Mouse (Mus musculus): ENCODE measurements around the gene Rap2b. TPM values are rescaled to one million over a fixed set of nuclear protein-coding genes. Genes with fewer than 3 reads are reported as not detected.

Rap2b gene
- total and polyA plus RNA-seq, 2 experiments, result 0.71 to 0.92 TPM

GRCm38 (mm10) chr3:61364661-61364977 is 3.2 kb downstream of the Rap2b start:
- Histone ChIP-seq H3K9ac (ENCODE audit: low read depth, low read length) (peak overlapping the region; percentile 69), H3K27ac (replicated peaks; ENCODE audit: insufficient read depth, low read depth, low read length) (no peak overlapping the region; the same call in 1 of the 2 replicates), H3K27me3 (ENCODE audit: control insufficient read depth, insufficient read depth, low read length) (no peaks in the 10 kb centered on the region), H3K4me3 (ENCODE audit: insufficient read depth, low read depth, low read length) (peak overlapping the region; percentile 73), H3K4me1 (ENCODE audit: control insufficient read depth, insufficient read depth, low read length) (peaks cover 8% of the 10 kb centered on the region), H3K79me2 (ENCODE audit: control insufficient read depth, insufficient read depth, low read length) (no peaks in the 10 kb centered on the region), H3K36me3 (ENCODE audit: control insufficient read depth, insufficient read depth, low read length) (no peaks in the 10 kb centered on the region)
- 0% methylated on average over 33 of the region's 33 CpGs for whole genome bisulfite sequencing
- TF ChIP-seq POLR2A (IDR thresholded peaks at IDR 0.05; ENCODE audit: extremely low read depth, insufficient read depth, low read length) (no peak), CTCF (IDR thresholded peaks at IDR 0.05; ENCODE audit: low read depth, low read length) (no peak)
- DNase-seq (ENCODE audit: extremely low read depth, low read depth, low spot score), result no peak

- Histone ChIP-seq H3K36me3 (ENCODE audit: control insufficient read depth, insufficient read depth, low read length) (no peaks in the 10 kb centered on the region), H3K9ac (ENCODE audit: low read depth, low read length) (peak overlapping the region; percentile 69), H3K4me1 (ENCODE audit: control insufficient read depth, insufficient read depth, low read length) (peaks cover 8% of the 10 kb centered on the region), H3K27me3 (ENCODE audit: control insufficient read depth, insufficient read depth, low read length) (no peaks in the 10 kb centered on the region), H3K4me3 (ENCODE audit: insufficient read depth, low read depth, low read length) (peak overlapping the region; percentile 73), H3K79me2 (ENCODE audit: control insufficient read depth, insufficient read depth, low read length) (no peaks in the 10 kb centered on the region), H3K27ac (replicated peaks; ENCODE audit: insufficient read depth, low read depth, low read length) (peak overlapping the region; percentile 14)
- TF ChIP-seq CTCF (IDR thresholded peaks at IDR 0.05; ENCODE audit: low read depth, low read length) (no peak), POLR2A (IDR thresholded peaks at IDR 0.05; ENCODE audit: extremely low read depth, insufficient read depth, low read length) (no peak)
- peak; percentile 19 for DNase-seq (ENCODE audit: extremely low read depth, low read depth, low spot score)
- WGBS, result under 1% methylated on average over 68 of the region's 68 CpGs
Observed at GRCm38 (mm10) chr3:61364978-61365778, 3.7 kb downstream of the Rap2b start.

- WGBS, result 21% methylated on average over 10 of the region's 10 CpGs
- DNase-seq (ENCODE audit: extremely low read depth, low read depth, low spot score), result no peak
- no peaks in the 10 kb centered on the region for H3K79me2 ChIP-seq (ENCODE audit: control insufficient read depth, insufficient read depth, low read length)
- H3K4me1 ChIP-seq (ENCODE audit: control insufficient read depth, insufficient read depth, low read length), result peaks cover 8% of the 10 kb centered on the region
- no peaks in the 10 kb centered on the region for H3K36me3 ChIP-seq (ENCODE audit: control insufficient read depth, insufficient read depth, low read length)
- H3K27me3 ChIP-seq (ENCODE audit: control insufficient read depth, insufficient read depth, low read length), result no peaks in the 10 kb centered on the region
- TF ChIP-seq POLR2A (IDR thresholded peaks at IDR 0.05; ENCODE audit: extremely low read depth, insufficient read depth, low read length) (no peak), CTCF (IDR thresholded peaks at IDR 0.05; ENCODE audit: low read depth, low read length) (no peak)
- peak within 1 kb of the TSS; percentile 73 for H3K4me3 ChIP-seq (ENCODE audit: insufficient read depth, low read depth, low read length)
- H3K27ac ChIP-seq (replicated peaks; ENCODE audit: insufficient read depth, low read depth, low read length), result peak within 1 kb of the TSS; percentile 14
- H3K9ac ChIP-seq (ENCODE audit: low read depth, low read length), result peak within 1 kb of the TSS; percentile 69
Observed at GRCm38 (mm10) chr3:61365779-61366373, 4.4 kb downstream of the Rap2b start, which contains the start of gene B430305J03Rik. B430305J03Rik (minus strand) TSS chr3:61365951.

- DNase-seq (ENCODE audit: extremely low read depth, low read depth, low spot score), result no peak
- Histone ChIP-seq H3K27ac (replicated peaks; ENCODE audit: insufficient read depth, low read depth, low read length) (no peak overlapping the region), H3K36me3 (ENCODE audit: control insufficient read depth, insufficient read depth, low read length) (no peaks in the 10 kb centered on the region), H3K79me2 (ENCODE audit: control insufficient read depth, insufficient read depth, low read length) (no peaks in the 10 kb centered on the region), H3K4me3 (ENCODE audit: insufficient read depth, low read depth, low read length) (no peak overlapping the region), H3K4me1 (ENCODE audit: control insufficient read depth, insufficient read depth, low read length) (peaks cover 6% of the 10 kb centered on the region), H3K9ac (ENCODE audit: low read depth, low read length) (no peak overlapping the region), H3K27me3 (ENCODE audit: control insufficient read depth, insufficient read depth, low read length) (no peaks in the 10 kb centered on the region)
- no peak for TF ChIP-seq POLR2A (IDR thresholded peaks at IDR 0.05; ENCODE audit: extremely low read depth, insufficient read depth, low read length)
- no peak for TF ChIP-seq CTCF (IDR thresholded peaks at IDR 0.05; ENCODE audit: low read depth, low read length)
- WGBS, result 94% methylated on average over 1 of the region's 1 CpGs
Observed at GRCm38 (mm10) chr3:61368446-61368845, 7.0 kb downstream of the Rap2b start.

GRCm38 (mm10) chr3:61376001-61376400 is 14.6 kb downstream of the Rap2b start:
- DNase-seq (ENCODE audit: extremely low read depth, low read depth, low spot score), result no peak
- H3K9ac ChIP-seq (ENCODE audit: low read depth, low read length), result no peak overlapping the region
- no peaks in the 10 kb centered on the region for H3K27me3 ChIP-seq (ENCODE audit: control insufficient read depth, insufficient read depth, low read length)
- no peak overlapping the region for H3K4me3 ChIP-seq (ENCODE audit: insufficient read depth, low read depth, low read length)
- no peaks in the 10 kb centered on the region for H3K36me3 ChIP-seq (ENCODE audit: control insufficient read depth, insufficient read depth, low read length)
- 94% methylated on average over 8 of the region's 8 CpGs for WGBS
- no peaks in the 10 kb centered on the region for H3K79me2 ChIP-seq (ENCODE audit: control insufficient read depth, insufficient read depth, low read length)
- TF ChIP-seq POLR2A (IDR thresholded peaks at IDR 0.05; ENCODE audit: extremely low read depth, insufficient read depth, low read length) (no peak), CTCF (IDR thresholded peaks at IDR 0.05; ENCODE audit: low read depth, low read length) (no peak)
- no peak overlapping the region for H3K27ac ChIP-seq (replicated peaks; ENCODE audit: insufficient read depth, low read depth, low read length)
- H3K4me1 ChIP-seq (ENCODE audit: control insufficient read depth, insufficient read depth, low read length), result no peaks in the 10 kb centered on the region

GRCm38 (mm10) chr3:61386368-61386767 is 24.9 kb downstream of the Rap2b start:
- no peak for DNase-seq (ENCODE audit: extremely low read depth, low read depth, low spot score)
- H3K27ac ChIP-seq (replicated peaks; ENCODE audit: insufficient read depth, low read depth, low read length), result no peak overlapping the region
- H3K4me1 ChIP-seq (ENCODE audit: control insufficient read depth, insufficient read depth, low read length), result no peaks in the 10 kb centered on the region
- TF ChIP-seq POLR2A (IDR thresholded peaks at IDR 0.05; ENCODE audit: extremely low read depth, insufficient read depth, low read length), result no peak
- TF ChIP-seq CTCF (IDR thresholded peaks at IDR 0.05; ENCODE audit: low read depth, low read length), result no peak
- WGBS, result 72% methylated on average over 4 of the region's 4 CpGs
- H3K36me3 ChIP-seq (ENCODE audit: control insufficient read depth, insufficient read depth, low read length), result no peaks in the 10 kb centered on the region
- no peak overlapping the region for H3K9ac ChIP-seq (ENCODE audit: low read depth, low read length)
- H3K27me3 ChIP-seq (ENCODE audit: control insufficient read depth, insufficient read depth, low read length), result no peaks in the 10 kb centered on the region
- H3K4me3 ChIP-seq (ENCODE audit: insufficient read depth, low read depth, low read length), result no peak overlapping the region
- no peaks in the 10 kb centered on the region for H3K79me2 ChIP-seq (ENCODE audit: control insufficient read depth, insufficient read depth, low read length)

Data from liver, adult 2 months (tissue).